Mouse (Mus musculus) gastrocnemius, postnatal 14 days (tissue): ENCODE data around the gene Serpinf2. TPM values are rescaled to one million over a fixed set of nuclear protein-coding genes. Genes with fewer than 3 reads are reported as not detected.
A peak's percentile ranks its signal among the peaks of the same experiment; 100 is the strongest.

ENCODE experiments used
- DNase-seq: peaks from one replicate; pipeline ENCODE4 v3.0.0; 2021; ENCODE audit warnings: mixed read lengths
- intact Hi-C: fragments of 180-260 bp; cut with DNase I; formaldehyde crosslinking; loops from one replicate; pipeline ENCODE4 v1.15.1; 2025; ENCODE audit warnings: low total_unique reads
- long read RNA-seq, 2 experiments: library from polyadenylated mRNA; stranded (forward); transcript quantifications; one replicate each; pipeline ENCODE4 v2.0.0; 2021
- total RNA-seq, 2 experiments: library from RNA; stranded (reverse); gene quantifications; 2 replicates each; pipeline ENCODE4 v1.2.3; 2021

Gene Serpinf2
- total RNA-seq = not detected
- long read RNA-seq, experiment 1 = 0 reads
- long read RNA-seq, experiment 2 = 0 reads

- DNase-seq = no peak
These were observed at the start of gene Serpinf2 for GRCm38 (mm10) chr11:75439363-75439762. Serpinf2 (minus strand) TSS chr11:75439591.

GRCm38 (mm10) chr11:75487496-75487895, 48.1 kb upstream of the Serpinf2 start:
- no peak for DNase-seq
- intact Hi-C loops = no loop called here

More at GRCm38 (mm10) chr11:75439363-75439762, at the start of gene Serpinf2:
- intact Hi-C loops = no loop called here

GRCm38 (mm10) chr11:75486601-75487285, 47.4 kb upstream of the Serpinf2 start, which contains the start of gene Prpf8:
Prpf8 (plus strand) TSS chr11:75486816.
- peak; percentile 93 for DNase-seq
- intact Hi-C loops = no loop called here

GRCm38 (mm10) chr11:75486192-75486591, 46.8 kb upstream of the Serpinf2 start:
- intact Hi-C loops = no loop called here
- no peak for DNase-seq

- intact Hi-C loops = no loop called here
- no peak for DNase-seq
These were observed 34.0 kb upstream of the Serpinf2 start for GRCm38 (mm10) chr11:75473376-75473775.

- intact Hi-C loops = no loop called here
These were observed 33.2 kb upstream of the Serpinf2 start for GRCm38 (mm10) chr11:75472469-75473081.

GRCm38 (mm10) chr11:75470675-75471074, 31.3 kb upstream of the Serpinf2 start:
- DNase-seq = no peak
- intact Hi-C loops = no loop called here

More at GRCm38 (mm10) chr11:75472469-75473081, 33.2 kb upstream of the Serpinf2 start:
- no peak for DNase-seq

GRCm38 (mm10) chr11:75469261-75469660, 29.9 kb upstream of the Serpinf2 start:
- DNase-seq = no peak

GRCm38 (mm10) chr11:75468410-75468809, 29.0 kb upstream of the Serpinf2 start:
- DNase-seq = no peak
- intact Hi-C loops = no loop called here

More at GRCm38 (mm10) chr11:75469261-75469660, 29.9 kb upstream of the Serpinf2 start:
- intact Hi-C loops = no loop called here

- intact Hi-C loops = no loop called here
- DNase-seq = peak; percentile 84
These were observed 28.3 kb upstream of the Serpinf2 start for GRCm38 (mm10) chr11:75467512-75468215.

GRCm38 (mm10) chr11:75466731-75467505, 27.5 kb upstream of the Serpinf2 start:
- intact Hi-C loops = no loop called here
- no peak for DNase-seq

- intact Hi-C loops = no loop called here
These were observed 25.7 kb upstream of the Serpinf2 start for GRCm38 (mm10) chr11:75465051-75465450.

GRCm38 (mm10) chr11:75464417-75464816, 25.0 kb upstream of the Serpinf2 start:
- intact Hi-C loops = no loop called here
- DNase-seq = no peak

More at GRCm38 (mm10) chr11:75465051-75465450, 25.7 kb upstream of the Serpinf2 start:
- DNase-seq = no peak

GRCm38 (mm10) chr11:75463624-75464023, 24.2 kb upstream of the Serpinf2 start:
- intact Hi-C loops = no loop called here

GRCm38 (mm10) chr11:75462865-75463336, 23.5 kb upstream of the Serpinf2 start:
- peak; percentile 97 for DNase-seq
- intact Hi-C loops = no loop called here

More at GRCm38 (mm10) chr11:75463624-75464023, 24.2 kb upstream of the Serpinf2 start:
- no peak for DNase-seq

GRCm38 (mm10) chr11:75462253-75462783, 22.9 kb upstream of the Serpinf2 start:
- intact Hi-C loops = no loop called here
- DNase-seq = peak; percentile 96

- intact Hi-C loops = no loop called here
- no peak for DNase-seq
These were observed 22.4 kb upstream of the Serpinf2 start for GRCm38 (mm10) chr11:75461743-75462252.

- DNase-seq = peak; percentile 100
- intact Hi-C loops = no loop called here
These were observed 21.7 kb upstream of the Serpinf2 start, which contains the start of gene Tlcd2 for GRCm38 (mm10) chr11:75460844-75461742. Tlcd2 (plus strand) TSS chr11:75461715.
